Mouse (Mus musculus) fat pad, adult 2 months (tissue): ENCODE data around the gene Gpr33.

ENCODE experiments used
- DNase-seq: peaks from one replicate; pipeline ENCODE4 v3.0.0-alpha.2; 2011; ENCODE audit warnings: low read depth, low spot score; ENCODE audit errors: extremely low read depth

The Gpr33 gene

GRCm38 (mm10) chr12:52027963-52028362 is at the start of gene Gpr33:
Gpr33 (minus strand) TSS chr12:52028063.
- DNase-seq = no peak

- no peak for DNase-seq
Observed at GRCm38 (mm10) chr12:52049324-52049723, 21.5 kb upstream of the Gpr33 start.

GRCm38 (mm10) chr12:52046371-52046770 is 18.5 kb upstream of the Gpr33 start:
- no peak for DNase-seq

GRCm38 (mm10) chr12:52042818-52043336 is 15.0 kb upstream of the Gpr33 start:
- no peak for DNase-seq

- no peak for DNase-seq
Observed at GRCm38 (mm10) chr12:52038352-52038751, 10.5 kb upstream of the Gpr33 start.

GRCm38 (mm10) chr12:52034956-52035355 is 7.1 kb upstream of the Gpr33 start:
- no peak for DNase-seq

GRCm38 (mm10) chr12:52032276-52032675 is 4.4 kb upstream of the Gpr33 start:
- DNase-seq = no peak

- DNase-seq = no peak
Observed at GRCm38 (mm10) chr12:52014494-52015029, 13.3 kb downstream of the Gpr33 start.

GRCm38 (mm10) chr12:52014044-52014443 is 13.8 kb downstream of the Gpr33 start:
- DNase-seq = no peak

GRCm38 (mm10) chr12:52013274-52013673 is 14.6 kb downstream of the Gpr33 start:
- DNase-seq = no peak

GRCm38 (mm10) chr12:52012159-52012558 is 15.7 kb downstream of the Gpr33 start:
- DNase-seq = no peak

GRCm38 (mm10) chr12:52010630-52010961 is 17.3 kb downstream of the Gpr33 start:
- no peak for DNase-seq

GRCm38 (mm10) chr12:52009928-52010629 is 17.8 kb downstream of the Gpr33 start:
- DNase-seq = no peak

GRCm38 (mm10) chr12:52006633-52006994 is 21.2 kb downstream of the Gpr33 start:
- DNase-seq = no peak

GRCm38 (mm10) chr12:52005877-52006632 is 21.8 kb downstream of the Gpr33 start, which contains the start of gene Dtd2:
Dtd2 (minus strand) TSS chr12:52006501.
- no peak for DNase-seq

- DNase-seq = no peak
Observed at GRCm38 (mm10) chr12:52002746-52003145, 25.1 kb downstream of the Gpr33 start.

- DNase-seq = no peak
Observed at GRCm38 (mm10) chr12:52001544-52001943, 26.3 kb downstream of the Gpr33 start.

- DNase-seq = no peak
Observed at GRCm38 (mm10) chr12:51998366-51998932, 29.4 kb downstream of the Gpr33 start.

GRCm38 (mm10) chr12:51995738-51996536 is 31.9 kb downstream of the Gpr33 start:
- no peak for DNase-seq

- no peak for DNase-seq
Observed at GRCm38 (mm10) chr12:51990629-51991028, 37.2 kb downstream of the Gpr33 start.

- no peak for DNase-seq
Observed at GRCm38 (mm10) chr12:51988536-51988935, 39.3 kb downstream of the Gpr33 start.
